Mouse (Mus musculus) megakaryocyte, embryonic 14.5 days (primary cell): ENCODE measurements around the gene Gemin5.

Source experiments
- FLI1 ChIP-seq: IDR thresholded peaks from 2 replicates; pipeline ENCODE4 v1.6.1; 2012; ENCODE audit warnings: low read length, inconsistent platforms, mixed read lengths
- GATA1 ChIP-seq: IDR thresholded peaks from 3 replicates; pipeline ENCODE4 v1.6.1; 2012; ENCODE audit warnings: mixed read lengths, low read length, inconsistent platforms, borderline replicate concordance

DNA sequence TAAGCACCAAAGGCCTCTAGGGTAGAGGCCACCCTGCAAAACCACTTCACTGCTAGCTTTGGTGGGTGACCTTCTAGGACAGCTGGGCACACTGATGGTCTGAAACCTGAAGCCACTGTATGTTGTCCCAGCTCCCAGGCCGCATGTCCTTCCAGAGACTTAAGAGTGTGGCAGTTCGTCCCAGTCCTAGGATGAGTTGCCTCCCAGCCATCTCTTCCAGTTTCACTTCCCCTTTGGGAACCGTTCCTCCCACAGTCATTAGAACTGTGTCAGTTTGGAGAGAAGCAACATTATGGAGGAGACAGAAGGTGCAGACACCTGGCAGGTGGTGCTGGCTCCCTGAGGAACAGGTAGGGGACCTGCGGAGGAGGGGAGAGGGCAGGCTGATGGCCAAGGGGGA is 75.8 kb downstream of the Gemin5 start:
- TF ChIP-seq FLI1 (no peak), GATA1 (no peak)
